Mouse (Mus musculus): Measurements from ENCODE around the gene Apoc3. TPM values are rescaled to one million over a fixed set of nuclear protein-coding genes. Genes with fewer than 3 reads are reported as not detected.
A peak's percentile ranks its signal among the peaks of the same experiment; 100 is the strongest.

The Apoc3 gene
- 1 to 10 TPM; 1.2 to 1.6 TPM for total RNA-seq (2021)

- intact Hi-C loops (cut with DNase I): no loop called here
- no peak for DNase-seq (ENCODE audit: low spot score in 2 of 2)
These were observed at the start of gene Apoc3 for GRCm38 (mm10) chr9:46235596-46235648. TSS of gene Apoc3 (minus strand) at chr9:46235636.

DNA sequence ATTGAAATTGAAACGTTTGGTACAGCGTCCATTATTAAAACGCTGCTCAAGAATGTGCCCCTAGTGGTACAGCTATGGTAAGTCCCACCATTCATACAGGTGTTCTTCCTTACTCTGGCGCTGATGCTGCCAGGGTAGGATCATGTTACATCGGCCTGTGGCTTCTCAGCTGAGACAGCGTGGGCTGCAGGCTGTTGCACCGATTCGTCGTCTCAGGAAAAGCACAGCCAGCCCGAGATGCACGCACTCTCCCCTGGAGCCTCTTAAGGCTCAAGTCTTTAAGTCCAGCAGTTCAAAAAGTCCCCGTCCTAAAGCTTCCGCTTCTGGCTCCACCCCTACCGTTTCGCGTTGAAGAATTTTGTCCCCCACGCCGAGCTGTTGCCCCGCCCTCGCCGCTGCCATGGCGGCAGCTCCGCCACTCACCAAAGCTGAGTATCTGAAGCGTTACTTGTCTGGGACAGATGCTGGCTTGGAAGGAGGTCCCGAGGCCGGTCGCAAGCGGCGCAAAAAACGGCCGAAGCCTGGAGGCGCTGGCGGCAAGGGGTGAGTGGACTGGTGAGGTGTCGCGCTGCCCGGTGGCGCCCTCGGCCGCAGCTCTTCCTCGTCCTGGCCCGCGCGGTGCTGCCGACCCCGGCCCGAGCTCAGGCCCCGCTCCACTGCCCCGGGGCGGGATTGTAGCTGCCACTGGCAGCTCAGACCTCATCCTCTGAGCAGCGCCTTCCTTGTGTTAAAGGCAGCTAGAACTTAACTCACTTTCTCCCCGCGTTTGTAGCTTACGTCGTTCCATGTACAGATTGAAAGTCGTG lies 47.4 kb upstream of the Apoc3 start, which contains the start of gene Bud13:
TSS of gene Bud13 (plus strand) at position 378 of the 806 bp plus-strand sequence.
- intact Hi-C loops (cut with DNase I): no loop called here

DNA sequence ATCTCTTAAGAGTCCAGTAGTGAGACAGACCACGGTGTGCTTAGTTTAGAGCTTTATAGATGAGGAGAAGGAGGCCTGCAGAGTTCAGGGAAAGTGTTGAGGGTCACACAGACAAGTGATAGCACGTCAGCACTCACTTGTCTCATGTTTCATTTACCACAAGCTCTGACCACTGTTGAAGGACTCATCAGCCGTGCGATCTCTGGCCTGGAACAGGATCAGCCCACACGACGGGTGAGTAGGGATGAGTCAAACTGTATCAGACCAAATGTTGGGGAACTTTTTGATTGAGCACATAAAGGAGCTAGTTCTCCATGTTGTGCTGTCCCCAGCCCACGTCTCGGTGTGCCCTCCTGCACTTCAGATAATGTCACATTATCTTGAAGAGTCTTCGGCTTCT lies 39.1 kb upstream of the Apoc3 start:
- intact Hi-C loops (cut with DNase I): no loop called here

More for the DNA sequence above, 47.4 kb upstream of the Apoc3 start, which contains the start of gene Bud13:
- DNase-seq (ENCODE audit: low spot score in 2 of 2): peak; percentile 86 to 92

DNA sequence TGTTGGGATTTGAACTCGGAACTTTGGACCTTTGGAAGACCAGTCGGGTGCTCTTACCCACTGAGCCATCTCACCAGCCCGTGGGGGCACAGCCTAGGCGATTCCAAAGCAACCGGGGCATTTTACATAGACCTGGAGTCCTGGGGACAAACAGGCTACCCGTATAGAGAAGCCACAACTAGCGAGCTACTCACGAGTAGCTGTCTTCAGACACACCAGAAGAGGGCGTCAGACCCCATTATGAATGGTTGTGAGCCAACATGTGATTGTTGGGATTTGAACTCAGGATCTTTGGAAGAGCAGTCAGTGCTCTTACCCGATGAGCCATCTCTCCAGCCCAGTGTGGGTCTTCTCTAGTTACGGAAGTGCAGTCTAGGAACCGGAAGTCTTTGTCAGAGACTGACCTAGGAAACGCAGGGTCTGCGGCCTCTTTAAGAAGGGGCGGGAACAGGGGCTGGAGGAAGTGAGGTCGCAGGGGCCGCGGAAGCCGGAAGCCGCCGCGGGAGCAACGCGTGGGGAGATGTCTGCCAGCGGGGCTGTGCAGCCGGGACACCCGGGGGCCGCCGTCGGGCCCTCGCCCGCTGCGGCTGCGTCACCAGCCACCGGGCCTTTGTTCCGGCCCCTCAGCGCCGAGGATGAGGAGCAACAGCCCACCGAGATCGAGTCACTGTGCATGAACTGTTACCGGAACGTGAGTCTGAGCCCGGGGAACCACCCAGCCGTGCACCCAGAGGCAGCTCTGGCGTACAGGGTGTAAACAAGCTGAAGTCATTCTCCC lies 37.4 kb upstream of the Apoc3 start, which contains the start of gene Zpr1:
TSS of gene Zpr1 (plus strand) at position 388 of the 778 bp plus-strand sequence.
- peak; percentile 88 to 95 for DNase-seq (ENCODE audit: low spot score in 2 of 2)
- intact Hi-C loops (cut with DNase I): no loop called here

More for the DNA sequence above, 39.1 kb upstream of the Apoc3 start:
- DNase-seq (ENCODE audit: low spot score in 2 of 2): no peak

- intact Hi-C loops (cut with DNase I): no loop called here
- DNase-seq (ENCODE audit: low spot score in 2 of 2): no peak
These were observed 36.6 kb upstream of the Apoc3 start for GRCm38 (mm10) chr9:46272070-46272469.

DNA sequence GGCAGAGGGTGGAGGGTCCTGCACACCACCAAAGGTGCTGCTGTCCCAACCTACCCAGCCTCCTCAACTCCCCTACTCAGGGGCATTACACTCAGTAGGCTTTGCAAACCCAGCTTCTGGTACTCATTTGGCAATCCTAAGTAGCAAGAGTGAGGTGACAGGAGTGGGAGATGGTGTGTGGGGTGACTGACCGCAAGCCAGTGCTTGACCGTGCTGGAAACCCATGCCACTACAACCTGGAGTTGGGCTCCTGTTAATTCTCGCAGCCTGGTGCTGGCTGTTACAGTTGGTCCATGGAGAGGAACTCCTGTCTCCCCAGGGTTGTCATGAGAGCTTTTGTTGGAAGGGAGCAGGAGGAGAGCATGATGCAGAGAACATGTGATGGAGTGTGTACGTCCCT lies 35.3 kb upstream of the Apoc3 start:
- intact Hi-C loops (cut with DNase I): no loop called here
- DNase-seq (ENCODE audit: low spot score in 2 of 2): no peak

GRCm38 (mm10) chr9:46269125-46269524 lies 33.7 kb upstream of the Apoc3 start:
- intact Hi-C loops (cut with DNase I): no loop called here

DNA sequence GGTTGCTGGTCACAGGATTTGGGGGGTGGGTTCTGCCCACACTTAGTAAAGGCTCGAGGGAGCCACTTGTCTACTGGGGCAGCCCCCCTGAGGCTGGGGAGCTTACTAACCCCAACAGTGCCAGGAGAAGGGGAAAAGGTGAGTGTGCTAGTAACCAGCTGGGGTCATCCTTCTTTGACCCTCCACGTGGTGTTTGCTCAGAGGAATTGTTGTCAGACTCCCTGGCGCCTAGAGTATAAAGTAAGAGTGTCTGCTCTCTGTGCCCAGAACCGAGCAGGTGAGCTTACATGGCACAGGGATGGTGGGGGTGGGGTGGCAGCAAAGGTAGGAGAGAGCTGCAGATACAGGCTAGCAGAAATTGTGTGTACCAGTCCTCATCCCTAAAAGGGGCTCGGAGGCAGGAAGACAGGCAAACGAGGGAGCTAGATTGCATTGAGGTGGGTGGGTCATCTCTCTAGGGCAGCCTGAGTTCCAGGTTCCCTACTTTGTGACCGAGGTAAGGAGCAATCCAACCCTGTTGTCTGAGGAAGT lies 33.0 kb upstream of the Apoc3 start, which contains the start of gene Apoa5:
TSS of gene Apoa5 (plus strand) at position 291 of the 531 bp plus-strand sequence.
- intact Hi-C loops (cut with DNase I): no loop called here

More at GRCm38 (mm10) chr9:46269125-46269524, 33.7 kb upstream of the Apoc3 start:
- DNase-seq (ENCODE audit: low spot score in 2 of 2): no peak

GRCm38 (mm10) chr9:46261131-46261530 lies 25.7 kb upstream of the Apoc3 start:
- intact Hi-C loops (cut with DNase I): no loop called here
- no peak for DNase-seq (ENCODE audit: low spot score in 2 of 2)

More for the DNA sequence above, 33.0 kb upstream of the Apoc3 start, which contains the start of gene Apoa5:
- DNase-seq (ENCODE audit: low spot score in 2 of 2): no peak

DNA sequence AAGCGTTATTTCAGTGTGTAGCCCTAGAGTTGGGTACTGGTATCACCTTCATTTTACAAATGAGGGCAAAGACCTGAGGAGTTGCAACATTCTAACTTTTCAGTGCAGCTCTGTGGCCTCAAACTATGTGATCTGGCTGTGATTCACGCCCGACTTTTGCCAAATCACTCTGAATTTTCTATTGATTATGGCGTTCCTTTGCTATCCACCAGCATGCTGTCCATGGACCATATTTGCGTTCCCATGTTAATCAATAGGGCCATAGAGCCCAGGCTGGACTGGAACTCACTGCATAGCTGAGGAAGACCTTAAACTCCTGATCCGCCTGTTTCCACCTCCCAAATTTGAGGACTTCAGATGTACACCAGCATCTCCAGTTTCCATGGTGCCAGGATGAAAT lies 23.7 kb upstream of the Apoc3 start:
- no peak for DNase-seq (ENCODE audit: low spot score in 2 of 2)
- intact Hi-C loops (cut with DNase I): no loop called here

DNA sequence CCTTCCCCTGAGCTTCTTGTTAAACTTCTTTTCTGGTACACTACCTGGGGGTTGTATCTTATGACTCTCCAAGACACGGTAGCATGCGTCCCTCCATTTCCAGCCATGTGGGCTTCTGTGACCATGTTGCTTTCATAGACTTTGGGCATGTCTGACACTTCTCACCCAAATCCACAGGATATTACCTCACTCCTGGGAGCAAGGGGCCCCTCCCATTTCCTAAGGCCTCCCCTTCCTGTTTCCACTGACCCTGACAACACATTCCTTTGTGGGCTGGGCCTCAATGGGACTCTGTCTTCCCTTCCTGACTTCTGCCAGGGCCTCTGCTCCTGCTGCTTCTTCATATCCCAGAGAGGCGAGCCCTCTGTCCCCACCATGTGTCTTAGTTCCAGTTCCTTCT lies 22.1 kb upstream of the Apoc3 start:
- intact Hi-C loops (cut with DNase I): no loop called here
- DNase-seq (ENCODE audit: low spot score in 2 of 2): no peak

DNA sequence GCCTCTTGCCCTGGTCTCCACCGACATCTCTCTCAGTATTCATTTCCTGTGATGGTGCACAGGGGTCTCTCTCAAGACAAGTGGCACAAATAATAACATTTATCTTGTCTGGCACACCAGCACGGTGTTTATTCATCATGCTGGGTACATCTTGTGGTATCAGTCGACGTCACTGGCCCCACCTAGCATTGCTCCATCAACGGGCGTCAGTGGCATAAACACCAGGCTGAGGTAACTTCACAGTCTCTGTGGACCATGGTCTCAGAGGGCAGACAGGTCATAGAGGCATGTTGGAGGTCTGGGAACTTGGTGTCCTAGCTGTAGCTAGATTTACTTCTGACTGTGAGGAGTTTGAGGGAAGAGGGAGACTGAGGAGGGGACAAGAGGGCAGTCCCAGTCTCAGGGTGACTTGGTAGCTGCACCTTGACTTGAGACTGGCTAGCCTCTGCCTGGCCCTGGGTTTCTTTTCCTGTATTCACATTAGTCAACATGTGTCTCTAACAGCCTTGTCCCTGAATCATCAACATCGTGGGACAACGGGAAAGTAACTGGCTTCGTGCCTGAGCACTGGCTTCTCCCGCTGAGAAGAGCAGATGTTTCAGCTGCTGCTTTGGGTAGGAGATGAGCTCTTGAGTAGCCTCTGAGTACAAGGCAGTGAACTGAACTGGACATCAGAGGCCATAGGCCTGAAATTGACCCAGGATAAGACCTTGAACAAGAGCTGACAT lies 21.4 kb upstream of the Apoc3 start:
- intact Hi-C loops (cut with DNase I): no loop called here
- no peak for DNase-seq (ENCODE audit: low spot score in 2 of 2)

DNA sequence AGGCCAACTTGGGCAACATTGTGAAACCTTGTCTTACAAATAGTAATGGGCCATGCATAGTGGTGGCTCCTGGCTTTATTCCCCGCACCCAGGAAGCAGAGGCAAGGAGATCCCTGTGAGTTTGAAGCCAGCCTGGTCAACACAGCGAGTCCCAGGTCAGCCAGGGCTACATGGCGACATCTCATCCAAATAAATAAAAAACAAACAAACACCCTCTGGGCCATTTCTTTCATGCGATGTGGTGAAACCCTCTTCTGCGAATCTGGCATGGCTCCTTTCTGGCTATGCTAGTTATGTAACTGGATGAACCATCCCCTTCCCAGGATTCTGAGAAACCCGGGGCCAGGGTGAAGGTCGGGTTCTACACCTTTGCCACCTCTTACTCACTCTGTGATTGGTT lies 20.7 kb upstream of the Apoc3 start:
- DNase-seq (ENCODE audit: low spot score in 2 of 2): no peak
- intact Hi-C loops (cut with DNase I): no loop called here

DNA sequence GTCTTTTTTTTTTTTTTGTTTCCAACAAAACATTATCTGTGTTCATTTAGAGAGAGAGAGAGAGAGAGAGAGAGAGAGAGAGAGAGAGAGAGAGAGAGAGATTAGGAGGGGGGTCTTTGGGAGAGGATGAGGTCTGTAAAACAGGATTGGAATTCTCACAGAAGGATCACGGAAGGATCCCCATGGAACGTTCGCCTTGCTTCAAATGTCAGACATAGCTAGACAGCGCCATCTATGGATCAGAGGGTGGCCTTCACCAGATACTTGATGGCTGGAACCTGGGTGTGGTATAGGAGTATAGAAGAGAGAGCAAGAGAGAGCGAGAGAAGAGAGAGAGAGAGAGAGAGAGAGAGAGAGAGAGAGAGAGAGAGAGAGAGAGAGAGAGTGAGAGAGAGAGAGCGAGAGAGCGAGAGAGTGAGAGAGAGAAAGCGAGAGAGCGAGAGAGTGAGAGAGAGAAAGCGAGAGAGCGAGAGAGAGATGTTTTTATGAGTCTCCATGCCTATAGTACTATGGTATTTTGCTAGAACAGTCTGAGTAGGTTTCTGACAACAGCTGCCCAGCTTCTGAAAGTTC lies 11.4 kb upstream of the Apoc3 start:
- DNase-seq (ENCODE audit: low spot score in 2 of 2): peak; percentile 53 to 80

DNA sequence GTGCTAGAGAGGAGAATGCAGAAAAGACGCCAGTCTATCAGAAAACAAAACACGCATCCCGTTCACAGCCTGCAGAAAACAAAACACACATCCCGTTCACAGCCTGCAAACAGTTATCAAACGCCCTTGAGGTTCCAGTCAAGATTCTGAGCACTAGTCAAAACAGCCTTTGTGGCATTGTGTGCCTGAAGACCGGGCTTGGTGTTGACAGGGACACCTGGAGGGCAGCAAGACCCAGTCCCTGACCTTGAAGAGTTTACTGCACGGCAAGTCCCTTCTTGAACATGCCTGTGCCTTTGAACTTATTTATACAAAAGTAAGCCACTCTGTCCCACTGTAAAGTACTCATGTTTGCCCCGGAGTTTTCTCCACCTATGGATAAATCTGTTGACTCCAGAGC lies 8.1 kb upstream of the Apoc3 start:
- DNase-seq (ENCODE audit: low spot score in 2 of 2): no peak
- intact Hi-C loops (cut with DNase I): no loop called here

More for the DNA sequence above, 11.4 kb upstream of the Apoc3 start:
- intact Hi-C loops (cut with DNase I): loop anchor here (1.0 kb wide), 1 partner anchor 244 kb away; no protein-coding TSS in a partner anchor

- DNase-seq (ENCODE audit: low spot score in 2 of 2): no peak
These were observed 7.7 kb upstream of the Apoc3 start for GRCm38 (mm10) chr9:46243122-46243521.

DNA sequence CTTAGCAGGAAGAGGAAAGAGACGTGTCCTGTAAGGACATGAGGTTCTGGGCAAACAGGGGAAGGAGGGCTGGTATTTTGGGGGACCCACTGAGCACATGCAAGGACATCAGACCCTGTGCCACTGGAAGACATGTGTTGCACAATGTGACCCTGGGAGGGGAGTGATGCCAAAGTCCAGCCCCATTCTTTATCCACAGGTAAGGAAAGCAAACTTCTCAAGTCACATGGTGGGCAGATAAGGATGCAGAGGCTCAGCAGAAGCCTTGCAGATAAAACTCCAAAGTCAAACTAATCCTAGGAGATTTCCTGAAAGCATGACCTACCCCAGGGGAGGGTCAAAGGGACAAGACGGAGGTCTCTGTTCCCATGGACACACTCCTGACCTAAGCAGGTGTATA lies 6.4 kb upstream of the Apoc3 start:
- DNase-seq (ENCODE audit: low spot score in 2 of 2): no peak
- intact Hi-C loops (cut with DNase I): no loop called here

More at GRCm38 (mm10) chr9:46243122-46243521, 7.7 kb upstream of the Apoc3 start:
- intact Hi-C loops (cut with DNase I): no loop called here

DNA sequence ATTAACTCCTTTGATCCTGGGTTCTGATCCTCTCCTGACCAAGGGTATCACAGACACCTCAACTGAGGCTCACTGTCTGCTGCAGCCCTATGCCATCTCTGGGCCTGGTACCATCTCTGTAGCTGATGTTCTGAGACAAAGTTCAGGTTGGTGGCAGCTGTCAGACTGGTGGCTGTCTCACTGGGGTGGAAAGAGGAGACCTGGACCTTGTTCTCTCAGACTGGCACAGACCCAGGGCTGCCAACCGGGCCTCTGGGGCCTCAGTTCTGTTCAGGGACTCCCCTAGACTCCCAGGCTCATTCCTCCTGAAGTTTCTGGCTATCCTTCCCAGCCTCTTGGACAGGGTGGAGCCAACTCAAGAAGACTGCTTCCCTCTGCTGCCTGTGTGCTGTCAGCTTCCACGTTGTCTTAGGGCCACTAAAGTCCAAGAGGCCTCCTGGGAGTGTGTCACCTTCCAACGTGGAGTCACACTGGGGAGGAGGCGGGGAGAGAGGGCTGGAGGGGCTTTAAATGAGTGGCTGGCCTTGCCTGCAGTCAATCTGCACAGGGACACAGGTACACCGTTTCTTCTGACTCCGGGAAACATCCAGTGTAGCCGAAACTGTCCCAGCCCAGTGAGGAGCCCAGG lies 5.2 kb upstream of the Apoc3 start, which contains the start of gene Apoa4:
TSS of gene Apoa4 (plus strand) at position 171 of the 628 bp plus-strand sequence.
- intact Hi-C loops (cut with DNase I): no loop called here
- DNase-seq (ENCODE audit: low spot score in 2 of 2): no peak

DNA sequence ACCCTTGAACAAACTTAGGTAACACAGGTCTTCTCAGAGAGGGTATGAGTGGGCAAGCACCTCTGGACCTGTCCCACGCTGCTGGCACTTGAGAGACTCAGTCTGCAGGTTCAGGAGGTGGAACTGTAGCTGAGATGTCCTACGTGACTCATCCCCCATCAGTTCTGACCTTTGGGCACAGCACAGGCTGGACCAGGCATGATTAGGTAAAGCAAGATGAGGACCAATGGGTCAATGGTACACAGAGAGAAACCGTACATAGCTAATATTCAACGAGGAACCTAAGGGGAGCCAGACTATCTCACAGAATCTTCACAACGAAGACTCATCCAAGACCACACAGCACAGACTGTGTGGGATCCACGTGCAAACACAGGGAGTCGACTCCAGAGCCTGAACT lies 3.4 kb upstream of the Apoc3 start:
- DNase-seq (ENCODE audit: low spot score in 2 of 2): no peak
- intact Hi-C loops (cut with DNase I): no loop called here

Measured in left cerebral cortex, postnatal 25 days (tissue).